Mouse (Mus musculus) CH12.LX (cell line): Measurements from ENCODE around the gene Ppard.

ENCODE experiments used
- CHD2 ChIP-seq: IDR thresholded peaks from 2 replicates; pipeline ENCODE4 v1.6.1; 2011; ENCODE audit warnings: low read length, improper control_type of control experiment
- CTCF ChIP-seq, 2 experiments: IDR thresholded peaks in 1 of 2; conservative IDR thresholded peaks in 1 of 2; 2 replicates each; pipeline ENCODE4 v1.5.1; 2011 to 2012; ENCODE audit warnings: low read depth in 2 of 2, low read length in 2 of 2, improper control_type of control experiment in 1 of 2, inconsistent platforms in 1 of 2, mild to moderate bottlenecking in 1 of 2, moderate library complexity in 1 of 2
- ELF1 ChIP-seq: IDR thresholded peaks from 2 replicates; pipeline ENCODE4 v1.6.1; 2014; ENCODE audit warnings: low read depth, mild to moderate bottlenecking, inconsistent platforms, low read length, improper control_type of control experiment
- EP300 ChIP-seq: IDR thresholded peaks from 2 replicates; pipeline ENCODE4 v1.6.1; 2011; ENCODE audit warnings: low read length, improper control_type of control experiment
- GABPA ChIP-seq: IDR thresholded peaks from 2 replicates; pipeline ENCODE4 v1.6.1; 2012; ENCODE audit warnings: low read depth, low read length, improper control_type of control experiment, inconsistent platforms; ENCODE audit not compliant: insufficient replicate concordance
- JUND ChIP-seq: conservative IDR thresholded peaks from 2 replicates; pipeline ENCODE4 v1.6.1; 2011; ENCODE audit warnings: low read depth, low read length, improper control_type of control experiment
- MAX ChIP-seq: IDR thresholded peaks from 2 replicates; pipeline ENCODE4 v1.6.1; 2011; ENCODE audit warnings: low read length, improper control_type of control experiment
- PAX5 ChIP-seq: IDR thresholded peaks from 2 replicates; pipeline ENCODE4 v1.6.1; 2012; ENCODE audit warnings: low read length, inconsistent platforms, mixed read lengths
- POLR2A ChIP-seq: IDR thresholded peaks from 2 replicates; pipeline ENCODE4 v1.6.1; 2011; ENCODE audit warnings: low read depth, mild to moderate bottlenecking, improper control_type of control experiment, low read length
- SMC3 ChIP-seq: IDR thresholded peaks from 2 replicates; pipeline ENCODE4 v1.6.1; 2011; ENCODE audit warnings: low read depth, low read length, improper control_type of control experiment
- TCF12 ChIP-seq: IDR thresholded peaks from 2 replicates; pipeline ENCODE4 v1.6.1; 2014; ENCODE audit warnings: low read depth, mild to moderate bottlenecking, inconsistent platforms, low read length, improper control_type of control experiment
- USF1 ChIP-seq: IDR thresholded peaks from 2 replicates; pipeline ENCODE4 v1.6.1; 2014; ENCODE audit warnings: low read depth, mild to moderate bottlenecking, inconsistent platforms, low read length, improper control_type of control experiment
- ZKSCAN1 ChIP-seq: IDR thresholded peaks from 2 replicates; pipeline ENCODE4 v1.6.1; 2012; ENCODE audit warnings: low read depth, inconsistent platforms, low read length, improper control_type of control experiment, borderline replicate concordance
- ZNF384 ChIP-seq: IDR thresholded peaks from 2 replicates; pipeline ENCODE4 v1.6.1; 2012; ENCODE audit warnings: low read depth, low read length, improper control_type of control experiment, inconsistent platforms

- TF ChIP-seq CTCF (conservative IDR thresholded peaks at IDR 0.05 in 1 of 2, IDR thresholded peaks at IDR 0.05 in 1 of 2; ENCODE audit: low read depth in 2 of 2, low read length in 2 of 2) (no peak), CHD2 (no peak), POLR2A (no peak), ZNF384 (no peak), SMC3 (no peak), EP300 (no peak), TCF12 (no peak), GABPA (no peak), ZKSCAN1 (no peak), MAX (no peak), JUND (no peak), USF1 (no peak), PAX5 (no peak), ELF1 (no peak)
Observed at GRCm38 (mm10) chr17:28290262-28290661, 57.8 kb downstream of the Ppard start.
